Mouse (Mus musculus) heart, adult 2 months (tissue): ENCODE measurements around the gene Trf. TPM values are rescaled to one million over a fixed set of nuclear protein-coding genes. Genes with fewer than 3 reads are reported as not detected.

Experiments used
- DNase-seq, 2 experiments: peaks; one replicate each; pipeline ENCODE4 v3.0.0; 2021
- H3K27ac ChIP-seq: fragments of 200-600 bp; 2 replicates; pipeline ENCODE4 v1.8.1; 2022
- H3K27me3 ChIP-seq: fragments of 200-500 bp; 2 replicates; pipeline ENCODE4 v1.6.1; 2012; ENCODE audit warnings: mild to moderate bottlenecking, low read length, inconsistent platforms, mixed read lengths; ENCODE audit not compliant: control insufficient read depth, insufficient read depth
- H3K36me3 ChIP-seq: fragments of 200-500 bp; 2 replicates; pipeline ENCODE4 v1.6.1; 2012; ENCODE audit warnings: low read length, inconsistent platforms; ENCODE audit not compliant: control insufficient read depth, insufficient read depth
- H3K4me1 ChIP-seq: fragments of 200-500 bp; 2 replicates; pipeline ENCODE4 v1.6.1; 2011; ENCODE audit warnings: low read length; ENCODE audit not compliant: control insufficient read depth, insufficient read depth
- H3K4me3 ChIP-seq: fragments of 200-600 bp; 2 replicates; pipeline ENCODE4 v1.8.1; 2022
- H3K79me2 ChIP-seq: fragments of 200-500 bp; replicated peaks from 2 replicates; pipeline ENCODE4 v1.6.1; 2012; ENCODE audit warnings: mild to moderate bottlenecking, inconsistent platforms, low read length, moderate library complexity, mixed read lengths; ENCODE audit not compliant: control insufficient read depth, insufficient read depth
- H3K9ac ChIP-seq: fragments of 200-500 bp; 2 replicates; pipeline ENCODE4 v1.6.1; 2012; ENCODE audit warnings: low read depth, mild to moderate bottlenecking, control low read depth, inconsistent platforms, low read length, mixed read lengths
- CTCF ChIP-seq: fragments of 200-600 bp; IDR thresholded peaks from 2 replicates; pipeline ENCODE4 v1.8.1; 2022; ENCODE audit warnings: antibody characterized with exemption, mild to moderate bottlenecking, moderate library complexity
- EP300 ChIP-seq: fragments of 200-500 bp; IDR thresholded peaks from 2 replicates; pipeline ENCODE4 v1.6.1; 2011; ENCODE audit warnings: low read depth, low read length, control low read depth; ENCODE audit not compliant: insufficient read depth
- POLR2A ChIP-seq: fragments of 200-500 bp; IDR thresholded peaks from 2 replicates; pipeline ENCODE4 v1.6.1; 2011; ENCODE audit warnings: mild to moderate bottlenecking, low read depth, low read length, control low read depth; ENCODE audit not compliant: insufficient read depth
- WGBS: fragments of 180-500 bp; shearing (Covaris S2); methylation state at CpG from one replicate; pipeline ENCODE4 v1.1.7; 2018; 5-methylcytosine and 5-hydroxymethylcytosine counted together
- intact Hi-C: fragments of 180-260 bp; cut with DNase I; formaldehyde crosslinking; loops from one replicate; pipeline ENCODE4 v1.15.1; 2025
- polyA plus RNA-seq: library from polyadenylated mRNA; depleted of rRNA; stranded (reverse); fragments of >200 nt; gene quantifications from 2 replicates; pipeline ENCODE4 v1.2.3, GENCODE M21; 2012
- total RNA-seq, 2 experiments: library from RNA; stranded (reverse); gene quantifications; 2 replicates each; pipeline ENCODE4 v1.2.3; 2021

The Trf gene
- total and polyA plus RNA-seq, 3 experiments: 41.2 to 87.2 (median 47.8) TPM

DNA sequence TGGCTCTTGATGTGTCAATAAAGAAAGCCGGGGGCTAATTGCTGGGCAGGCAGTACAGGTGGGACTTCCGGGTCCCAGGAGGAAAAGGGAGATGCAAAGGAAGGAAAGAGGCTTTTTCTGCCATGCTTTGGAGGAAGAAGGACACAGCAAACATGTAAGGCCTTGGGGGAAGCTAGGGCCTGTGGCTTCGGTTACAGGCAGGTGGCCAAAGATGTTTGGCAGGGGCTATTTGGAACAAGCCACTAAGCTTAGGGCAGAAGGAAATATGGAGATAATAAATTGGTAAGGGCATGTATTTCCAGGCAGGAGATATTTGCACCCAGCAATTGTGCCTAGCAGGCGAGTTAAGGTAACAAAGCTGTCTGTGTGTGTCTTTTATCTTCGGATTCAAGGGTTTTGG is 22.7 kb upstream of the Trf start:
- peak in 1 of 2 experiments; percentile 14 for DNase-seq
- Histone ChIP-seq H3K27ac (no peak overlapping the region), H3K4me1 (no peaks in the 10 kb centered on the region), H3K36me3 (no peaks in the 10 kb centered on the region), H3K9ac (no peak overlapping the region), H3K79me2 (no peaks in the 10 kb centered on the region), H3K27me3 (no peaks in the 10 kb centered on the region), H3K4me3 (no peak overlapping the region)
- intact Hi-C loops: no loop called here
- TF ChIP-seq POLR2A (no peak), EP300 (no peak), CTCF (no peak)
- 60% methylated on average over 5 of the region's 5 CpGs for WGBS

DNA sequence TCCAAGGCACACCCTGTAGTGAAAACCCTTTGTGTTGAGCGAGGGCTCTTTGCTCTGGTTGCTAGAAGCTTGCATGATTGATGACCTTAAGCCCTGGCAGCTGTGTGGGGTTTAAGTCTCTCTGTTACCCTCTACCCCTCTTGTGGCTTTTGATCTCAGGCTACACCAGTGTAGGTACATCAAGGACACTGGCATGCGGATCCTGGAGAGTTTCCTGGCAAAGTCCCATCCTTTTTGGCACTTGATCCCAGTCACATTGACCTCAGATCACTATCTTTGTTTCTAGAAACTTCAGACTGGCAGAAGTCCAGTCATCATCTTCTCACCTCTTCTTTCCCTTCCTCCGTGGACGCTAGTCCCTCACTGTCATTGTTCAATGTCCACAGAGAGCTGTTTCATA is 18.4 kb upstream of the Trf start:
- TF ChIP-seq POLR2A (no peak), EP300 (no peak), CTCF (no peak)
- intact Hi-C loops: no loop called here
- Histone ChIP-seq H3K4me3 (no peak overlapping the region), H3K9ac (no peak overlapping the region), H3K79me2 (no peaks in the 10 kb centered on the region), H3K27me3 (no peaks in the 10 kb centered on the region), H3K4me1 (no peaks in the 10 kb centered on the region), H3K36me3 (no peaks in the 10 kb centered on the region), H3K27ac (no peak overlapping the region)
- DNase-seq: no peak
- 18% methylated on average over 4 of the region's 4 CpGs for WGBS

DNA sequence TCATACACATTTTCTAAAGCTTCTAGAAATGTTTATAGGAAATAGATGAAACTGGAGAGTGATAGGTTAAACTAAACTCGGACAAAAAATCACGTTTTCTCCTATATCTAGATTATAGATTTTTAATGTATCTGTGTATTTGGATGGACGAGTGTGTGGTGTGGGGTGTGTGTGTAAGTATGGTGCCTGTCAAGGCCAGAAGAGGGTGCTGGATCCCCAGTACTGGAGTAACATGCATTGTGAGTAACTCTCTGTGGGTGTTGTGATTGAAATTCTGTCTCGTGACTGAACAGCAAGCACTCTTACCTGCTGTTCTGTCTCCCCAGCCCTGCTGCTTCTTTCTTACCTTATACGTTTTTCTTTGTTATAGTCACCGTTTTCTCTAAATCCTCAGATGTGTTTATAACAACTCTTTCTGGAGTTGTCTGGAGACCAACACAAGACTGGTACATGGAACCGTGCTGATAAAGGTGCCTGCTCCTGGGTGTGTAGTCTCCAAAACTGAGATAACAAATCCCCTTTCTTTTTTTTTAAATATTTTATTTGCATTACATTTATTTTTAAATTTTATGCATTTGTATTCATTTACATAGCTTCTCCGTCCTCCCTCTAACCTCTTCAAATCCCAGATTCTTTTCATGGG is 16.4 kb upstream of the Trf start:
- Histone ChIP-seq H3K79me2 (no peaks in the 10 kb centered on the region), H3K27me3 (no peaks in the 10 kb centered on the region), H3K9ac (no peak overlapping the region), H3K27ac (no peak overlapping the region), H3K4me1 (no peaks in the 10 kb centered on the region), H3K4me3 (no peak overlapping the region), H3K36me3 (no peaks in the 10 kb centered on the region)
- TF ChIP-seq CTCF (no peak), POLR2A (no peak), EP300 (no peak)
- intact Hi-C loops: no loop called here
- DNase-seq: no peak
- 74% methylated on average over 8 of the region's 8 CpGs for WGBS

DNA sequence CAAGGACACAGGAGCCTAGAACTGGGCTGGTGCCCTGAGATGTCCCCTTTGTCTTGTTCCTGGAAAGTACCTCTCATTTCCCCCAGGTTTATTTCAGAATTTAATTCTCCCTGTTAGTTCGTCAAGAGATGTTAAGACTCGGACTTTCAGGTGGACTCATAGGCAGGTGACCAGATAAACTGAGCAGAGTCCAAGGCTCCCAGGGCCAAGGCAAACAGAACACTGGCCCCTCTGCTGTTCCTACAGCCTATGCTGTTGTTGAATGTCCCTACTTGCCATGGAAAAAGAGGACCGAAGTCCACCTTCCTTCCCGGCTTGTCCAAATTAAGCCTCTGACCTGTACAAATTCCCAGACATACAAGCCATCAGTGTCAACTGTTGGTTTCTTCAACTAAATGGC is 13.4 kb upstream of the Trf start:
- Histone ChIP-seq H3K4me1 (no peaks in the 10 kb centered on the region), H3K27ac (no peak overlapping the region), H3K79me2 (no peaks in the 10 kb centered on the region), H3K4me3 (no peak overlapping the region), H3K27me3 (no peaks in the 10 kb centered on the region), H3K36me3 (no peaks in the 10 kb centered on the region), H3K9ac (no peak overlapping the region)
- TF ChIP-seq POLR2A (no peak), CTCF (no peak), EP300 (no peak)
- 88% methylated on average over 4 of the region's 4 CpGs for WGBS
- DNase-seq: no peak
- intact Hi-C loops: no loop called here

DNA sequence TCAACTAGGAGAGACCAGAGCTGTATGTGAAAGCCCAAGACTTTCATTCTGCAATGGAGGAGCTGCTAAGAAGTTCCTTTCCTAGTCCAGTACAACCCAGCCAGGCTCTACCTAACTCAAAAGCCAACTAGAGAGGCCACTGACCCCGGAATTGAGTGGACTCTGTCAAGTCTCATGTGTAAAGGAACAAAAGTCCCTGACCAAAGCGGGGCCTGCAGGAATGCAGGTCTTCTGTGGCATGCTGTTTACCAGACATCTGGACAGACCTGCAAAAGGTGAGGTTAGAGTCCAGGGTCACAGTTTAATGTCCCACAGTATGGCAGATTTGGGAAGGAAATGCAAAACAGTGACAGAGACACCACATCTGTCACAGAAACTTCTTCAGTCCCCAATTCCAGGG is 11.0 kb upstream of the Trf start:
- H3K36me3 ChIP-seq: no peaks in the 10 kb centered on the region
- intact Hi-C loops: no loop called here
- DNase-seq: no peak
- H3K27me3 ChIP-seq: no peaks in the 10 kb centered on the region
- no peak overlapping the region for H3K4me3 ChIP-seq
- H3K79me2 ChIP-seq: no peaks in the 10 kb centered on the region
- H3K4me1 ChIP-seq: no peaks in the 10 kb centered on the region
- no peak for TF ChIP-seq POLR2A
- no peak for TF ChIP-seq CTCF
- no peak for TF ChIP-seq EP300
- no peak overlapping the region for H3K27ac ChIP-seq
- 87% methylated on average over 2 of the region's 2 CpGs for WGBS
- no peak overlapping the region for H3K9ac ChIP-seq

DNA sequence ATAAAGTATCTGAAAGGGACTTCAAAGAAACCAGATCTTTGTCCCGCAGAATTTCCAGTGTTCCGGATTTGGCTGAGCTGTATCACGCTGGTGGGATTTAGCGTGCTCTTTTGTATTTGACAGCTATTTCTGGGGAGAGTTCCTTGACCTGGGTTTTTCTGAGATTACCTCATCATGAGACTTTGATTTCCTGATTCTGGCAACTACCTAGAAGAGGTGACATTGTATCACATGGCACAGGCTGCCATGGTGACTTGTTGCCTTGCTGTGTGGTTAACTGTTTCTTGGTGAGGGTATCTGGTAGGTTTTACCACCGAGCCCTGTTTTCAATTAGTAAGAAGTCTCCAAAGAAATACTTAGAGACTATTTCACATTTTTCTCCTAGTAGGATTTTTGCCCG is 9.2 kb upstream of the Trf start:
- no peak overlapping the region for H3K9ac ChIP-seq
- H3K4me1 ChIP-seq: no peaks in the 10 kb centered on the region
- H3K36me3 ChIP-seq: no peaks in the 10 kb centered on the region
- WGBS: 82% methylated on average over 6 of the region's 6 CpGs
- intact Hi-C loops: no loop called here
- DNase-seq: no peak
- H3K27ac ChIP-seq: no peak overlapping the region
- no peak overlapping the region for H3K4me3 ChIP-seq
- H3K27me3 ChIP-seq: no peaks in the 10 kb centered on the region
- H3K79me2 ChIP-seq: no peaks in the 10 kb centered on the region
- TF ChIP-seq EP300 (no peak), CTCF (no peak), POLR2A (no peak)
